Mouse (Mus musculus): ENCODE measurements around the gene Arl6ip5.

The Arl6ip5 gene

GRCm38 (mm10) chr6:97216154-97216821 lies 5.8 kb downstream of the Arl6ip5 start:
- no peak for TF ChIP-seq GATA4 (IDR thresholded peaks at IDR 0.05; ENCODE audit: insufficient replicate concordance, low read length)

- no peak for TF ChIP-seq GATA4 (IDR thresholded peaks at IDR 0.05; ENCODE audit: insufficient replicate concordance, low read length)
Measured at GRCm38 (mm10) chr6:97220672-97221071, 10.2 kb downstream of the Arl6ip5 start.

DNA sequence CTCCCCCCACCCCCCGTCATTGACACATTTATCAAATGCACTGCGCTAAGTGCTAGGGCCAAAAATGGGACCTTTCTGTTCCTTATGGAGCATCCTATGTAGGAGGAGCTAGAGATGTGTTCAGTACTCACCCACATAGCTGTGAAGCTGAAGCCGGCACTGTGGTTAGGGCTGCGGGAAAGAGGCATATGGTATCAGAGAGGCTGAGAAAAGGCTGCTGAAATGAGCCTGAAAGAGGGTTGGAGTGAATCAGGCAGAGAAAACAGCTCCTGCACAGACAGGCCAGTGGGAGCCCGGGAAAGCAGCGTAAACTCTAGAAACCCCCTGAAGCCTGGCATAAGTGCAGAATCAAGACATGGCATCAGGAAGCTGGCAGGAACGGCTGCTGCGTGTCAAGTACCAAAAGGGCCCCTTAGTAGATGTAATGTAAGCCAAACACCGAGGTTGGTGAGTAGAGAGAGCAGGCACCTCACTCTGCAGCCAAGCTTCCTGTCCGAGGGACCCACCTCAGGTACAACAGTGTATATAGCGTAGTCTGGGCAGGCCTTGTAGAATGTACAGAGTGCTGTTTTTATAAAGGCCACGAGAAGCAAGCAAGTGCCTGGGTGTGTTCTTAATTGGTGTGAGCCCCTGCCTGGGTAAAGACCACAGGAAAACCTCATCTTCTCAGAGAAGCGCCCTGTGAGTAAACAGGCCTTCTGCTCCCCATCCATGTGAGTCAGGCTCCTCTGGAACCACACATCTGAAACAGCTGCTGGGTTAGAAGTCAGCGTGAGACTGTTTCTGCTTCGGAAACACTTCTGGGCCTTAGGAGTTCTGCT lies 10.9 kb downstream of the Arl6ip5 start:
- TF ChIP-seq GATA4 (IDR thresholded peaks at IDR 0.05; ENCODE audit: insufficient replicate concordance, low read length), result no peak

DNA sequence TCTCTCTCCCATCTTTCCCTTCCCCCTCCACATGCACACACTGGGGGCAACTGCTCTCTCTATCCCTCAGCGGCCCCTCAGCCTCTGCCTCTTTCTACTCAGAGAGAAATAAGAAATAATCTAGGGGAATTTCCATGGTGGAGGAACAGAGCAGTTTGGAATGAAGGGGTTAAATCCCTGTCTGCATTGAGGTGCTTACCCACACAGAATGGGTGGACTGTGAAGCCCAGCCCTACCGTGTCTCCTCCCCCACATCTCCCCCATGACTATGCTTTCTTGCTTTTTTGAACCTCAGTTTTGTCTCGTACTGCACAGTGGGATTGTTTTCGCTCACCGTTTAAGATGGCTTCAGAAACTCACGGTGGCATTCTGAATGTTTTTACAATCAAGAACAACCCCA lies 11.8 kb downstream of the Arl6ip5 start:
- TF ChIP-seq GATA4 (IDR thresholded peaks at IDR 0.05; ENCODE audit: insufficient replicate concordance, low read length), result no peak

DNA sequence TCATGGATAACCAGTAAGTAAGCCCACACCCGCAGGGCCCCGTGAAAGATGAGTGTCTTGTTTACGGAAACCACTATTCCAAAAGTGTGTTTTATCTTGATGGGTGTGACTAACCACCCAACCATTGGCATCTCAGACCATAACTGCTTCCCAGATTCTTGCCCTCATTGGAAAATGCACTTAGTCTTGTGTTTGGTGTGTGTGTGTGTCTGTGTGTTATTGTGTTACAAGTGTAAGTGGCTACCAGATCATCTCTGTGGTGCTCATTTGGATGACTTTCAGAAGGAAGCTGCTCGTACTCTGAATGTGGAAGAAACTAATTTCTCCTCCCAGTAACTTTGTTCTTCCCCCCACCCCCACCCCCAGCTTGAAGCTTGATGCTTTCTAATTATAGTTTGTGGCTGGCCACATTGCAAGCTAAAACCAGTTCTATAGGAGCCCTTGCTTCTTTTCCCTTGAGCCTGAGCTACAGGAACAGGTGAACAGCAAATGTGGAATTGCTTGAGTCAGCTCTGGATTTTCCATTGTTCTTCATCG lies 12.5 kb downstream of the Arl6ip5 start:
- no peak for TF ChIP-seq GATA4 (IDR thresholded peaks at IDR 0.05; ENCODE audit: insufficient replicate concordance, low read length)

DNA sequence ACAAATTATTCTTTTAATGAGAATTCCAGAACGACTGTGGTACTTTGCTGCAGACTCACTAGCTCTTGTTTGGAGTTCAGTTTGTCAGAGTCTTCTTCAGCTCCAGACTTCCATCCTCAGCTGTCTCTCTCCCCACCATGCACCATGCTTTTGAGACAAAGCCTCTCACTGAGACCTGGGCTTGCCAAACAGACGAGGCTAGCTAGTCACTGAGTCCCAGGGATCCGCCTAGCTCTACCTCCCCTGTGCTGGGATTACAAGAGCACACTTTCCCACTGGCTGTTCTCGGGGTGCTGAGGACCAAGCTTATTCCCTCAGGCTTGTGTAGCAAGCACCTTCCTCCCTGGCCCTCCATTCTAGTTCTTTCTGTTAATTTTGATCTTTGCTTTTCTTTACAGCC lies 13.1 kb downstream of the Arl6ip5 start:
- no peak for TF ChIP-seq GATA4 (IDR thresholded peaks at IDR 0.05; ENCODE audit: insufficient replicate concordance, low read length)

DNA sequence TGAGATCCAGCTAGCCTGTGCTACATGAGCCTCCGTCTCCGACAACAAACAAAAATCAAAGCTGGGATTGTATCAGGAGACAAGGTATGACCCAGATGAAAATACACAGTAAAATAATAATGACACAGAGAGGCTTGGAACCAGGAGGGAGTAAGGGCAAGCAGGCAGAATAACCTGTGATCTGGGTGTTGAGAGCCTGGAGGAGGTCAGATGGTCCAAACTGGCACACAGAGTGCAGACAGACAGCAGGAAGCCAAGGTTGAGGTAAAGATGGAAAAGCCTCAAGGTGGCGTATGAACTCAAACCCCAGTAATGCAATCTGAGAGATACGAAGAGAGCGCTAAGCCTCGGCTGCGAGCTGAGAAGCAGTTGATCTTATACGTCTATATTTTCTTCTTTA lies 14.0 kb downstream of the Arl6ip5 start:
- TF ChIP-seq GATA4 (IDR thresholded peaks at IDR 0.05; ENCODE audit: insufficient replicate concordance, low read length), result no peak

- no peak for TF ChIP-seq GATA4 (IDR thresholded peaks at IDR 0.05; ENCODE audit: insufficient replicate concordance, low read length)
Measured at GRCm38 (mm10) chr6:97226083-97226491, 15.6 kb downstream of the Arl6ip5 start.

DNA sequence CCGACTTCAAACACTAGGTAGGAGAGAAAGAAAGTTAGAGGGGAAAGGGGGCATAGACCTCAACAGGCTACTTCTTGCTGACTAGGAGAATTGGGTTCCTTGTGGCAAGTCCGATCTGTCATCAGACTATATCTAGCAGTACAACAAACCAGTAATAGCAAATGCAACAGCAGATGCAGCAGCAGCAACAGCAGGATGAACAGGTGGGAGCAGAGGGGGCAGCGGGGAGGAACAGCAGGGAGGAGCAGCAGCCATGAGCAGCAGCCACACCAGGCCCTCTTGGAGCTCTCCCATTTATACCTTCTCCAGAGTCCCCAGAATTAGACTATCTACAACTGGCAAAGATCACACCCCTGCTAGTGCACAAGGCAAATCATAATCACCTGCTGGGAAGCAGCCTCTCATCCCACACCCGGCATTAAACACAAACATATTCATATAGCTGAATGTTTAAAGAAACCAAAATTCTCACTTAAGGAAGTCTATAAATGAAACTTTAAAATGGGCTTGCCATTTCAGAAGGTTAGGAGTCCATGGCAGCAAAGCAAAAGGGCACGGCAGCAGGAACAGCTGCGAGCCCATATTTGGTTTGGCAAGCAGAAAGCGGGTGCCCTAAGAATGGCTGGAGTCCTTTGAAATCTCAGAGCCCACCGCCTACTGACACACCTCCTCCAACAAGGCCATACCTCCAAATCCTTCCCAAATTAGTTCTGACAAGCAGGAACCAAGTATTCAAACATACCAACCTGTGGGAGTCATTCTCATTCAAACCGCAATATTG lies 16.8 kb downstream of the Arl6ip5 start:
- TF ChIP-seq GATA4 (IDR thresholded peaks at IDR 0.05; ENCODE audit: insufficient replicate concordance, low read length), result no peak

GRCm38 (mm10) chr6:97234911-97235668 lies 24.6 kb downstream of the Arl6ip5 start:
- no peak for TF ChIP-seq GATA4 (IDR thresholded peaks at IDR 0.05; ENCODE audit: insufficient replicate concordance, low read length)

GRCm38 (mm10) chr6:97236088-97236487 lies 25.6 kb downstream of the Arl6ip5 start:
- TF ChIP-seq GATA4 (IDR thresholded peaks at IDR 0.05; ENCODE audit: insufficient replicate concordance, low read length), result no peak

DNA sequence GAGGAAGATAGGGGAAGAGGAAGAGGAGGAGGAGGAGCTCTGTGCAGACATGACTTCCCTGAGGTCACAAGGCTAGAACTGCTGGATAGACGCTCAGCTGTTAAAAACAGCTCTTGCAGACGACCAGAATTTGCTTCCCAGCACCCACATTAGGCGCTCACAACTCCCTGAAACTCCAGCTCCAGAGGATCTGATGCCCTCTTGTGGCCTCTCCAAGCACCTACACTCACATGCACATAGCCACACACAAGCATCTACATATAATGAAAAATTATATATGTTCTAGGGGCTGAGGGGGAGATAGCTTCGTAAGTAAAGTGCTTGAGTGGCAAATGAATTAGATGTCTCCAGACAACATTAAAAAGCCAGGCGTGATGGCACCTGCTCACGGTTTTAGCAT lies 28.9 kb downstream of the Arl6ip5 start:
- no peak for TF ChIP-seq GATA4 (IDR thresholded peaks at IDR 0.05; ENCODE audit: insufficient replicate concordance, low read length)

- no peak for TF ChIP-seq GATA4 (IDR thresholded peaks at IDR 0.05; ENCODE audit: insufficient replicate concordance, low read length)
Measured at GRCm38 (mm10) chr6:97240092-97240491, 29.6 kb downstream of the Arl6ip5 start.

DNA sequence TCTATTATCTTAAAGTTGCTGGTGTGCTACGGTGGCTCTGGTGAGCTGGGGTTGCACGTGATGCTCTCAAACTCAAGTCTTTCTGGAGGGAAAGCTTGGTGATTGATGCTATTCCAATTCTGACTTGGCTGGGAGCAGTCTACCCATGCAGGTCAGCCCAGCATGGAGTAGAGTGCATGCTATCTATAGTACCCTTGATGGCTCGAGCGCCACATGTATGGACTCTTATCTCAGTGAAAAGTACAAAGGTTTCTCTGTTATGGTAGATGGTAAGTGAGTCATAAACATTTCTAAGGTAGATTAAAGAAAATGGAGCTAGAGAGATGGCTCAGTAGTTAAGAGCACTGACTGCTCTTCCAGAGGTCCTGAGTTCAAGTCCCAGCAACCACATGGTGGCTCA lies 32.0 kb downstream of the Arl6ip5 start:
- TF ChIP-seq GATA4 (IDR thresholded peaks at IDR 0.05; ENCODE audit: insufficient replicate concordance, low read length), result no peak

GRCm38 (mm10) chr6:97245200-97245599 lies 34.7 kb downstream of the Arl6ip5 start:
- TF ChIP-seq GATA4 (IDR thresholded peaks at IDR 0.05; ENCODE audit: insufficient replicate concordance, low read length), result no peak

All from liver, adult (tissue).